Mouse (Mus musculus) midbrain, embryonic 12.5 days (tissue): Measurements from ENCODE around the gene Uba52. TPM values are rescaled to one million over a fixed set of nuclear protein-coding genes. Genes with fewer than 3 reads are reported as not detected.

Experiments used
- ATAC-seq: fragments of 200-750 bp; cut with Nextera tagmentation; 2 replicates; pipeline ENCODE4 v1.8.0; 2017; ENCODE audit warnings: low read depth, moderate TSS enrichment, moderate library complexity; ENCODE audit not compliant: low FRiP score
- H3K27ac ChIP-seq: fragments of 300-500 bp; sonication (generic); replicated peaks from 2 replicates; pipeline ENCODE4 v1.5.1; 2016; ENCODE audit warnings: mild to moderate bottlenecking
- H3K27me3 ChIP-seq: fragments of 300-500 bp; sonication (generic); 2 replicates; pipeline ENCODE4 v1.6.1; 2016; ENCODE audit warnings: mild to moderate bottlenecking
- H3K36me3 ChIP-seq: fragments of 300-500 bp; sonication (generic); 2 replicates; pipeline ENCODE4 v1.6.1; 2016
- H3K4me1 ChIP-seq: fragments of 300-500 bp; sonication (generic); 2 replicates; pipeline ENCODE4 v1.6.1; 2016
- H3K4me2 ChIP-seq: fragments of 300-500 bp; sonication (generic); replicated peaks from 2 replicates; pipeline ENCODE4 v1.6.1; 2016; ENCODE audit warnings: mild to moderate bottlenecking, moderate library complexity
- H3K4me3 ChIP-seq: fragments of 300-500 bp; sonication (generic); 2 replicates; pipeline ENCODE4 v1.5.1; 2016; ENCODE audit warnings: mild to moderate bottlenecking
- H3K9ac ChIP-seq: fragments of 300-500 bp; sonication (generic); replicated peaks from 2 replicates; pipeline ENCODE4 v1.6.1; 2016; ENCODE audit warnings: mild to moderate bottlenecking, moderate library complexity
- H3K9me3 ChIP-seq: fragments of 300-500 bp; sonication (generic); 2 replicates; pipeline ENCODE4 v1.6.1; 2016; ENCODE audit warnings: mild to moderate bottlenecking
- WGBS: fragments of 180-500 bp; shearing (Covaris S2); methylation state at CpG from one replicate; pipeline ENCODE4 v1.1.7; 2016; 5-methylcytosine and 5-hydroxymethylcytosine counted together
- polyA plus RNA-seq: library from polyadenylated mRNA; unstranded; fragments of >200 nt; fragmentation: Nextera tagmentation; extraction: Ambion mirVana; gene quantifications from 2 replicates; pipeline ENCODE4 v1.2.1, GENCODE M21; 2016

Uba52 gene
- polyA plus RNA-seq, 1 experiment from 2014 or later = 748 TPM

- Histone ChIP-seq H3K9ac (no peak overlapping the region), H3K4me1 (peaks cover 45% of the 10 kb centered on the region), H3K27ac (no peak overlapping the region)
Measured at GRCm38 (mm10) chr8:70488931-70489470, 21.6 kb downstream of the Uba52 start.

DNA sequence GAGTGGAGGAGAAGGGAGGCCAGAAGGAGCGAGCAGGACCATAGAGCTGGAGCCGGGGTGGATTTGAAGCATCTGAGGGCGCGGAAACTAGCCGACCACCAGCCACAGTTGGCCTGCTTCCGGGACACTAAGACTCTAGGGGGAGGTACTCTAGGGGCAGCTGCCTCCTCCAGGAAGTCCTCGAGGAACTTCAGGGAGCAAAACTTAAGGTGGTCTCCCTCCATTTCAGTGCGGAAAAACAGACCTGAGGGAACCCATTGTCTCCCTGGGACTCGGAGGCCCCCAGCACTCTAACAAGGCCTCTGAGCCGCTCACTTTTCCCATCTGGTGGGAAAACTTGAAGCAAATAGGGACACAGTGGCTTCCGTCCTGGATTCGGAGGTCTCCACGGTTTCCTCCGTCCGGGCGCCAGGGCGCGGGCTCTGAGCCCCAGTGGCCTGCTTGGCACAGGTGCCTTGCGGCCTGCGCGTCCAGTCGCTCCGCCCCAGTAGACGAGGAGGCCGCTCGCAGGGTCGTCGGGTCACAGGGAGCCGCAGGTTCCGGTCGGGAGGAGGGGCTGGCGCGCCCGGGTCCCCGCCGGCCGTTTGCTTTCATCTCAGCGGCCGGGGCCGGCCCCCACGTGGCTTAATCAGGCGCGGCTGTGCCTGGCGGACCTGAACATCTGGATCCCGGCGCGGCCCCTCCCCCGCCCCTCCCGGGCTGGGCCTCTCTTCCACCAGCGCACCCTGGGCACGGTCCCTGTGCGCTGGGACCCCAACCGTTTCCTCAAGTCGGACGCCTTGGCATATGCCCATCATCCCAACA, 22.4 kb downstream of the Uba52 start:
- ATAC-seq = peak; percentile 52; the same call in 1 of the 2 replicates
- Histone ChIP-seq H3K9me3 (no peaks in the 10 kb centered on the region), H3K36me3 (no peaks in the 10 kb centered on the region), H3K9ac (peak overlapping the region; percentile 25), H3K27ac (no peak overlapping the region), H3K4me1 (peaks cover 37% of the 10 kb centered on the region), H3K4me3 (peak overlapping the region; percentile 33), H3K4me2 (peak overlapping the region; percentile 66), H3K27me3 (peaks cover 100% of the 10 kb centered on the region)
- 3% methylated on average over 54 of the region's 55 CpGs for WGBS

More at GRCm38 (mm10) chr8:70488931-70489470, 21.6 kb downstream of the Uba52 start:
- H3K4me2 ChIP-seq = peak overlapping the region; percentile 43
- 3% methylated on average over 14 of the region's 14 CpGs for WGBS
- peak overlapping the region; percentile 33 for H3K4me3 ChIP-seq
- H3K9me3 ChIP-seq = no peaks in the 10 kb centered on the region
- peaks cover 100% of the 10 kb centered on the region for H3K27me3 ChIP-seq
- ATAC-seq = no peak
- H3K36me3 ChIP-seq = no peaks in the 10 kb centered on the region

GRCm38 (mm10) chr8:70486941-70487520, 23.6 kb downstream of the Uba52 start, which contains the start of gene Tmem59l:
TSS of gene Tmem59l (minus strand) at chr8:70487358.
- Histone ChIP-seq H3K9ac (peak within 1 kb of the TSS; percentile 68), H3K4me2 (peak within 1 kb of the TSS; percentile 66), H3K4me1 (peaks cover 29% of the 10 kb centered on the region), H3K27me3 (peaks cover 98% of the 10 kb centered on the region), H3K4me3 (peak within 1 kb of the TSS; percentile 47), H3K36me3 (no peaks in the 10 kb centered on the region), H3K27ac (no peak within 1 kb of the TSS), H3K9me3 (no peaks in the 10 kb centered on the region)
- 5% methylated on average over 31 of the region's 33 CpGs for WGBS
- ATAC-seq = peak; percentile 35

GRCm38 (mm10) chr8:70486191-70486681, 24.4 kb downstream of the Uba52 start:
- no peaks in the 10 kb centered on the region for H3K36me3 ChIP-seq
- H3K4me3 ChIP-seq = peak overlapping the region; percentile 47; the same call in 1 of the 2 replicates
- H3K4me1 ChIP-seq = peaks cover 29% of the 10 kb centered on the region
- WGBS = 44% methylated on average over 7 of the region's 7 CpGs
- H3K4me2 ChIP-seq = peak overlapping the region; percentile 66
- peaks cover 96% of the 10 kb centered on the region for H3K27me3 ChIP-seq
- no peak overlapping the region for H3K9ac ChIP-seq
- no peak for ATAC-seq
- H3K9me3 ChIP-seq = no peaks in the 10 kb centered on the region
- no peak overlapping the region for H3K27ac ChIP-seq

GRCm38 (mm10) chr8:70482943-70483342, 27.7 kb downstream of the Uba52 start:
- 62% methylated on average over 2 of the region's 2 CpGs for WGBS
- peaks cover 87% of the 10 kb centered on the region for H3K27me3 ChIP-seq

GRCm38 (mm10) chr8:70481908-70482307, 28.7 kb downstream of the Uba52 start:
- Histone ChIP-seq H3K27me3 (peaks cover 85% of the 10 kb centered on the region), H3K9ac (no peak overlapping the region), H3K4me2 (no peak overlapping the region), H3K4me3 (no peak overlapping the region), H3K36me3 (no peaks in the 10 kb centered on the region), H3K9me3 (no peaks in the 10 kb centered on the region), H3K4me1 (peaks cover 15% of the 10 kb centered on the region), H3K27ac (no peak overlapping the region)
- ATAC-seq = no peak
- WGBS = 74% methylated on average over 3 of the region's 3 CpGs

More at GRCm38 (mm10) chr8:70482943-70483342, 27.7 kb downstream of the Uba52 start:
- Histone ChIP-seq H3K9ac (no peak overlapping the region), H3K4me3 (no peak overlapping the region), H3K9me3 (no peaks in the 10 kb centered on the region), H3K4me2 (no peak overlapping the region), H3K36me3 (no peaks in the 10 kb centered on the region), H3K4me1 (peaks cover 12% of the 10 kb centered on the region; the same call in 1 of the 2 replicates), H3K27ac (no peak overlapping the region)
- no peak for ATAC-seq

- Histone ChIP-seq H3K27ac (no peak overlapping the region), H3K4me3 (peak overlapping the region; percentile 80), H3K4me1 (peaks cover 18% of the 10 kb centered on the region), H3K4me2 (peak overlapping the region; percentile 82), H3K27me3 (peaks cover 42% of the 10 kb centered on the region), H3K9me3 (no peaks in the 10 kb centered on the region), H3K36me3 (no peaks in the 10 kb centered on the region), H3K9ac (no peak overlapping the region)
- peak; percentile 23; the same call in 1 of the 2 replicates for ATAC-seq
- 2% methylated on average over 19 of the region's 21 CpGs for WGBS
Measured at GRCm38 (mm10) chr8:70477269-70477982, 33.2 kb downstream of the Uba52 start.

DNA sequence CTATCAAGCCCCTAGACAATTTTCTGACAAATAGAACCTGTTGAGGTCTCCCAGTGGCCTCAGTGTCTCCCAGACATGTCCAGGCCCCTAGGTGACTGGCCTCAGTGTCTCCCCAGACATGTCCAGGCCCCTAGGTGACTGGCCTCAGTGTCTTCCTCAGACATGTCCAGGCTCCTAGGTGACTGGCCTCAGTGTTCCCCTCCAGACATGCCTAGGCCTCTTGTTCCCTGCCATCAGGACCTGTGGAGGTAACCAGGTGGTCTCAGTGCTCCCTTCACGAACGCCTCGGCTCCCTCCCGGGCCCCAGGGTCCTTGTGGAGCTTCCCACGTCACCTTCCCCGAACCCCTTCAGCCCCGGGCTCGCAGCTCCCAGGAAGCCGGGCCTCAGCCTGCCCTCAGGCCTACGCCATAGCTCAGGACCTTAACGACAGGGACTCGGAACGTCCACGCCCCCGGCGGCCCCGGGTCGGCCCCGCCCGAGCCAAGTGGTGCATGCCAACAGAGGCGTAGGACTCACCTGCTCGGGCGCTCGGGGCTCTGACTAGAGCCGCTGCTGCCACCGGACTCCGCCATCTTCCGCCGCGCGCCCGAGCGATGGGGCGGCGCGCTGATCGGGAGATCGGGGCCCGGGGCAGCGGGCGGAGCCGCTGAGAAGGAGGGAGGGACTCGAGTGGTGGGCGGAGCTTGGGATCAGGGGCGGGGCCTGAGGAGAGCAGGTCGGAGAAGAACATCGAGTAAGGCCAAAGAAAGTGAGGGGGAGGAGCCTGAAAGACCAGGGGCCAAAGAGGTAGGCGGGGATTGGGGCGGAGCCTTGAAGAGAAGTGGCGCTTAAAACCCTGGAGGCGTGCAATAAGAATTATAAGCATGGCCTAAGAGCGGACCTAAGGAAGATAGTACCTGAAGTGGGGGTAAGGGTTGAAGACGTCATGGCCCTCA, 34.0 kb downstream of the Uba52 start, which contains the start of gene Klhl26:
Klhl26 (minus strand) TSS at position 636 of the 936 bp plus-strand sequence.
- peaks cover 36% of the 10 kb centered on the region for H3K27me3 ChIP-seq
- under 1% methylated on average over 53 of the region's 53 CpGs for WGBS
- ATAC-seq = peak; percentile 88

DNA sequence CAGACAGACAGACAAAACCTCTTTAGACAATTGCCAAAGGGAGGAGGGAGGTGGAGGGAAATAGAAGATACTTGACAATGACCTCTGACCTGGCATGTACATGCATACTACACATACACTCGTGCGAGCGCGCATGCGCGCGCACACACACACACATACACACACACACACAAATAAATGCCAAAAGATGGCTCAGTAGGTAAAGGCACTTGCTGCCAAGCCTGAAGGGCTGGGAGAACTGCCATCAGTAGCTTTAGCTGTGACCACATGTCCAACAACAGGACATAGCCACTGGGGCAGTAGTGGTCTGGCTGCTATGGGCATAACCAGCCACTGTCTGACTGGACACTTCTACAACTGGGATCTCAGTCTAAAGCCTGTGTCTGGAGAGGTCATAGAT, 38.7 kb downstream of the Uba52 start:
- Histone ChIP-seq H3K4me1 (peaks cover 13% of the 10 kb centered on the region), H3K27ac (no peak overlapping the region), H3K4me2 (no peak overlapping the region), H3K9me3 (no peaks in the 10 kb centered on the region), H3K36me3 (no peaks in the 10 kb centered on the region), H3K9ac (no peak overlapping the region), H3K4me3 (no peak overlapping the region), H3K27me3 (no peaks in the 10 kb centered on the region)
- 94% methylated on average over 7 of the region's 7 CpGs for WGBS
- ATAC-seq = no peak

More for the DNA sequence above, 34.0 kb downstream of the Uba52 start, which contains the start of gene Klhl26:
- H3K9ac ChIP-seq = peak within 1 kb of the TSS; percentile 84
- H3K4me2 ChIP-seq = peak within 1 kb of the TSS; percentile 82
- H3K4me3 ChIP-seq = peak within 1 kb of the TSS; percentile 80
- no peaks in the 10 kb centered on the region for H3K36me3 ChIP-seq
- H3K4me1 ChIP-seq = peaks cover 18% of the 10 kb centered on the region
- H3K27ac ChIP-seq = 0 out of 2 replicates have a peak within 1 kb of the TSS, but pooled peaks have one; percentile 32
- H3K9me3 ChIP-seq = no peaks in the 10 kb centered on the region

- Histone ChIP-seq H3K9me3 (no peaks in the 10 kb centered on the region), H3K9ac (no peak overlapping the region), H3K4me2 (no peak overlapping the region), H3K4me3 (no peak overlapping the region), H3K27me3 (no peaks in the 10 kb centered on the region), H3K4me1 (0 out of 2 replicates have a peak, but pooled peaks cover 4% of the 10 kb centered on the region), H3K36me3 (no peaks in the 10 kb centered on the region), H3K27ac (no peak overlapping the region)
- no peak for ATAC-seq
- WGBS = 66% methylated on average over 2 of the region's 2 CpGs
Measured at GRCm38 (mm10) chr8:70469938-70470337, 40.7 kb downstream of the Uba52 start.
